Mouse (Mus musculus) brain, adult 2 months (tissue): ENCODE measurements at regions not wholly inside any gene's neighbourhood (a gene's known extent, or its start where the extent isn't known, plus 50 kb on each side); places are given as distances from the start of the nearest gene placed in this dataset.

Experiments
- DNase-seq: peaks from one replicate; pipeline ENCODE4 v3.0.0; 2011; ENCODE audit warnings: low read depth, low spot score

GRCm38 (mm10) chr2:138123331-138123730 is 133.0 kb upstream of the Btbd3 start:
- DNase-seq = no peak

- DNase-seq = peak; percentile 79
These were observed 135.5 kb upstream of the Btbd3 start for GRCm38 (mm10) chr2:138120868-138121267.

- peak; percentile 89 for DNase-seq
These were observed 136.2 kb upstream of the Btbd3 start for GRCm38 (mm10) chr2:138120131-138120530.

GRCm38 (mm10) chr2:138099777-138100176 is 156.6 kb upstream of the Btbd3 start:
- DNase-seq = peak; percentile 90

- DNase-seq = peak; percentile 87
These were observed 171.0 kb upstream of the Btbd3 start for GRCm38 (mm10) chr2:138085390-138085789.

- DNase-seq = no peak
These were observed 171.6 kb upstream of the Btbd3 start for GRCm38 (mm10) chr2:138084564-138085283.

- no peak for DNase-seq
These were observed 182.2 kb upstream of the Btbd3 start for GRCm38 (mm10) chr2:138074020-138074613.

- no peak for DNase-seq
These were observed 184.1 kb upstream of the Btbd3 start for GRCm38 (mm10) chr2:138072165-138072728.

GRCm38 (mm10) chr2:138053081-138053480 is 203.3 kb upstream of the Btbd3 start:
- peak; percentile 48 for DNase-seq

- peak; percentile 75 for DNase-seq
These were observed 208.0 kb upstream of the Btbd3 start for GRCm38 (mm10) chr2:138048341-138048740.

- DNase-seq = peak; percentile 99
These were observed 208.6 kb upstream of the Btbd3 start for GRCm38 (mm10) chr2:138047781-138048201.

GRCm38 (mm10) chr2:138047361-138047760 is 209.0 kb upstream of the Btbd3 start:
- DNase-seq = no peak

- DNase-seq = no peak
These were observed 209.4 kb upstream of the Btbd3 start for GRCm38 (mm10) chr2:138046918-138047317.

- no peak for DNase-seq
These were observed 210.3 kb upstream of the Btbd3 start for GRCm38 (mm10) chr2:138045933-138046642.

GRCm38 (mm10) chr2:138040706-138041105 is 215.7 kb upstream of the Btbd3 start:
- DNase-seq = peak; percentile 89

- no peak for DNase-seq
These were observed 216.1 kb upstream of the Btbd3 start for GRCm38 (mm10) chr2:138040302-138040701.

GRCm38 (mm10) chr2:138034123-138034736 is 222.1 kb upstream of the Btbd3 start:
- DNase-seq = no peak

- DNase-seq = peak; percentile 96
These were observed 222.8 kb upstream of the Btbd3 start for GRCm38 (mm10) chr2:138033379-138034122.

- DNase-seq = no peak
These were observed 229.0 kb upstream of the Btbd3 start for GRCm38 (mm10) chr2:138027411-138027810.

GRCm38 (mm10) chr2:138023558-138023957 is 232.8 kb upstream of the Btbd3 start:
- peak; percentile 84 for DNase-seq

GRCm38 (mm10) chr2:137981766-137982165 is 274.6 kb upstream of the Btbd3 start:
- DNase-seq = peak; percentile 37
